Mouse (Mus musculus): ENCODE results near the gene Med14. TPM values are rescaled to one million over a fixed set of nuclear protein-coding genes. Genes with fewer than 3 reads are reported as not detected.

Med14 gene
- polyA plus RNA-seq, 1 experiment from 2014 or later: 19.4 TPM

DNA sequence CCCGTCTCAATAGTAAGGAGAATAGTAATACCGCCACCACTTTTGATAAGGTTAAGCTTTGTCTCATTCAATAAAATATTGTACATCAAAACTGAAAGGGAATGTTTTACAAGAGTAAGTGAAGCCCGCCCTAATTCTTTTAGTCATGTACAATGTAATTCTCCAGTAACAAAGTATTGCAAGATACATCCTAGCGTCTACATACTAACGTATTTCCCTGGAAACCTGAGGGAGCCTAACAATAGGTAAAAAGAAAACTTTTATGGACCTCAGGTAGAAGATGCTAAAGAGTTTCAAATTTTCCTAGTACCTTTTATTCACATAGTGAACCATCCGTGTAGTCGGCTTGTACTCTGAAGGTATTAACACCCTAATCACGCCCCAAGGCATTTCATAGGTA is 1.4 kb downstream of the Med14 start:
- Histone ChIP-seq H3K4me3 (peak overlapping the region; percentile 68), H3K9ac (peak overlapping the region; percentile 84)
- ATAC-seq (ENCODE audit: low FRiP score): no peak

DNA sequence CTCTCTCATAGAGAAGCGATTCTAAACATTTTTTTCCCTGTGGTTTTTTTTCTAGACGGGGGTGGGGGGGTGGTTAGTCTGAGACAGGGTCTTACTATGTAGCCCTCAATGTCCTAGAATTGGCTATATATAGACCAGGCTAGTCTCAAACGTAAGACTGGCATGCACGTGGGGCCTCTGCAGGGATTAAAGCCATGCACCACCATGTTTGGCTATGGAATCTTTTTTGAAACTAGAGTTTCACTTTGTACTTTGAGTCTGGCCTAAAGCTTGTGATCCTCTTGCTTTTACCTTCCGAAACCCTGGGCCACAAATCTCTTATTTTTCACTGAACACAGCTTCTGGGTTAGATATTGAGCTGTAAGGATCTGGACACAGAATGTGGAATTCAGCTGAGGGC is 2.2 kb downstream of the Med14 start:
- H3K4me2 ChIP-seq (replicated peaks): peak overlapping the region; percentile 56
- H3K4me1 ChIP-seq: peaks cover 8% of the 10 kb centered on the region; the same call in 1 of the 2 replicates
- H3K36me3 ChIP-seq: no peaks in the 10 kb centered on the region
- H3K27ac ChIP-seq: no peak overlapping the region
- H3K4me3 ChIP-seq: no peak overlapping the region
- H3K27me3 ChIP-seq: peaks cover 13% of the 10 kb centered on the region
- no peak overlapping the region for H3K9ac ChIP-seq
- ATAC-seq (ENCODE audit: low FRiP score): no peak
- H3K9me3 ChIP-seq (replicated peaks): no peaks in the 10 kb centered on the region
- WGBS: 59% methylated on average over 5 of the region's 5 CpGs

More for the DNA sequence above, 1.4 kb downstream of the Med14 start:
- Histone ChIP-seq H3K27me3 (peaks cover 13% of the 10 kb centered on the region), H3K27ac (no peak overlapping the region), H3K4me2 (replicated peaks) (peak overlapping the region; percentile 56), H3K9me3 (replicated peaks) (no peaks in the 10 kb centered on the region), H3K36me3 (no peaks in the 10 kb centered on the region), H3K4me1 (peaks cover 8% of the 10 kb centered on the region; the same call in 1 of the 2 replicates)
- WGBS: 19% methylated on average over 8 of the region's 8 CpGs

DNA sequence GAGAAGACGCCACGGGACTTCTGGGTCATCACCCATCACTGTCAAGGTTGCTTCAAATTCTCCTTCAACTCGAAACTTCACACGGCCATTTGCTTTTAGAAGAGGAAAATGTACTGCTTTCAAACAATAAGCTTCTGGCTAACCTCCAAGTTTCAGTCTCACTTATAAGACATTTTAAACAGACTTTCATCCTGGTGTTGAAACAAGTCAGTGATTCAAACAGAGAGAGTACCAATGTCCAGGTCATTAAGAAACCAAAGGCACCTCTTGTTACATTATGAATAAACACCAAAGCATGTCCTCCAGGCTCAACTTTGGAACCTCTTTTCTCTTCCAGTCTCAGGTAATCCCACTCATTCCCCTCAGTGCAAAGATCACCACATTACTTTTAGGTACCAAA is 14.0 kb downstream of the Med14 start:
- no peak for ATAC-seq (ENCODE audit: low FRiP score)

DNA sequence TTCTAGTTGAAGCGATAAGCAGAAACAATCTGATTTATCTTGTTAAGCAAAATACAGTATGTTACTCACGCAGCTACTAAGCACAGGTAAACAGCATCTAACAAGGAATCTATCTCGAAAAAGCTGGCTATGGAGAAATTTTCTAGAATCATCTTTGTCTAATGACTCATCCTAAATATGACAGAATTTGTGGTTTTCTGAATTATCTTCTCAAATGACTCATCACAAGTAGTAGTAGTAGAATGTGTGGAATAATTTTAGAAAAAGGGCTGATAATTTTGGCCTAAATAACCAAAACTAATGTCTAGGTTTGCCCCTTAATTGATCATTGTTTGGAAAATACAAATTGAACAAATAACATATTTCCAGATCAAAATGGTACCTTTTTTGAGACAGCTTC is 15.1 kb downstream of the Med14 start:
- Histone ChIP-seq H3K27ac (no peak overlapping the region), H3K36me3 (no peaks in the 10 kb centered on the region), H3K4me1 (no peaks in the 10 kb centered on the region), H3K9ac (no peak overlapping the region), H3K4me2 (replicated peaks) (no peak overlapping the region), H3K27me3 (no peaks in the 10 kb centered on the region), H3K4me3 (no peak overlapping the region), H3K9me3 (replicated peaks) (no peaks in the 10 kb centered on the region)
- WGBS: 93% methylated on average over 3 of the region's 3 CpGs
- ATAC-seq (ENCODE audit: low FRiP score): no peak

More for the DNA sequence above, 14.0 kb downstream of the Med14 start:
- Histone ChIP-seq H3K27ac (no peak overlapping the region), H3K27me3 (no peaks in the 10 kb centered on the region), H3K4me2 (replicated peaks) (no peak overlapping the region), H3K9me3 (replicated peaks) (no peaks in the 10 kb centered on the region), H3K4me3 (no peak overlapping the region), H3K36me3 (no peaks in the 10 kb centered on the region), H3K4me1 (no peaks in the 10 kb centered on the region), H3K9ac (no peak overlapping the region)
- 82% methylated on average over 4 of the region's 4 CpGs for WGBS

DNA sequence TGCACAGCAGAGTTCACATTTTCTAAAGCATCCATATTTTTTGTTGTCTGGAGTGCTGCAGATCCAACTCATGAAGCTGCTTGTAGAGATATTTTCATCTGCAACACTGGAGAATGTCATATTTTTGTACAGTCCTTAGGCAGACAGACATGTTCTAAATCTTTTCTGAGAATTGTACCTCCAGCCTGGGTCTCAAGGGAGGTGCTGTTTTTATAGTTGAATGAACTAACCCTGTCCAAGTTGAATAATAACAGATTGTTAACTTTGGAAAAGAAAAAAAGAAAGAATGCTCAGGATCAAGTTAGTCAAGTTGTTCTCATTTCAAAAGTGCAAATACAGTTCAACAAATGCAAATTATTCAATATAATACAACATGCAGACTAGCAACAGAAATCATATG is 21.5 kb downstream of the Med14 start:
- H3K4me1 ChIP-seq: no peaks in the 10 kb centered on the region

DNA sequence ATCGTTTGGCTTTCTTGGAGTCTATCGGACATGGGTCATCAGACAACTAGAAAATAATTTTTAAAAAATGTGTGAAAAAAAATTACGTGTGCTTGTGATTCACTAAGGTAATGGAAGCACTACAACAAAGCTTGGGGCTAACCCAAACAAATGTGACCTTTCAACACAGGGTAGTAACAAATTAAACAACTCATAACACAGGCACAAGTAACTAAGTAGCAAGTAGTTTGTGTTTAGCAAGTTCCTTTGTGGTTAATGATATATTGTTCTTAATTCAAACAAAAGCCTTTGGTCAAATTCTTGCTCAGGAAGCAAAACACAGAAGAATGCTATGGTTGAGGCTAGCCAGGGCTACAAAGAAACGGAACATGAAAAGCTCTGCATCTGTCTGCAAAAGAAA is 45.8 kb downstream of the Med14 start:
- WGBS: 89% methylated on average over 4 of the region's 4 CpGs
- H3K9ac ChIP-seq: no peak overlapping the region
- H3K27ac ChIP-seq: no peak overlapping the region
- H3K9me3 ChIP-seq (replicated peaks): no peaks in the 10 kb centered on the region
- no peak overlapping the region for H3K4me3 ChIP-seq
- no peaks in the 10 kb centered on the region for H3K4me1 ChIP-seq
- H3K27me3 ChIP-seq: no peaks in the 10 kb centered on the region
- no peak overlapping the region for H3K4me2 ChIP-seq (replicated peaks)
- no peak for ATAC-seq (ENCODE audit: low FRiP score)
- peaks cover 10% of the 10 kb centered on the region for H3K36me3 ChIP-seq

More for the DNA sequence above, 21.5 kb downstream of the Med14 start:
- H3K36me3 ChIP-seq: no peaks in the 10 kb centered on the region
- no peak overlapping the region for H3K4me2 ChIP-seq (replicated peaks)
- H3K27ac ChIP-seq: no peak overlapping the region
- ATAC-seq (ENCODE audit: low FRiP score): no peak
- H3K27me3 ChIP-seq: no peaks in the 10 kb centered on the region
- no peak overlapping the region for H3K9ac ChIP-seq
- H3K9me3 ChIP-seq (replicated peaks): no peaks in the 10 kb centered on the region
- no peak overlapping the region for H3K4me3 ChIP-seq

DNA sequence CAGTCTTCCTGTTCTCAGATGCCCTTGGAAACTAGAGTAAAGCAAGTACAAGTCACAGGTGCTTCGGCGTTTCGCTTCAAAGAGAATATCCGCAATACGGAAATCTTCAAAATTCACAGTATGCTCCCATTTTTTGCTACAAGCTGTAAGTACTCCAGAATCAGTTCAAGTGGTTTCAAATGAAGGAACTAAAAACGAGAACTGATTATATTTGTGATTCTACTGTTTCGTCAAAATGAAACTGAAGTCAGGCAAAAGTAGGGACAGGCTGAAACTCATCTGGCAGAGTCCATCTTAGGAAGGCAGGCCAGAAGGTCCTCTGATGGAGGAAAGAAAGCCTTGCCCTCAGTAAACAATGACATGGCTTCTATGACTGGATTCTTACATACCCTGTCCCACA is 48.1 kb downstream of the Med14 start:
- Histone ChIP-seq H3K9me3 (replicated peaks) (no peaks in the 10 kb centered on the region), H3K4me1 (no peaks in the 10 kb centered on the region), H3K36me3 (peaks cover 10% of the 10 kb centered on the region), H3K4me2 (replicated peaks) (no peak overlapping the region), H3K9ac (no peak overlapping the region), H3K27ac (no peak overlapping the region), H3K27me3 (no peaks in the 10 kb centered on the region), H3K4me3 (no peak overlapping the region)
- no peak for ATAC-seq (ENCODE audit: low FRiP score)
- 95% methylated on average over 7 of the region's 7 CpGs for WGBS

DNA sequence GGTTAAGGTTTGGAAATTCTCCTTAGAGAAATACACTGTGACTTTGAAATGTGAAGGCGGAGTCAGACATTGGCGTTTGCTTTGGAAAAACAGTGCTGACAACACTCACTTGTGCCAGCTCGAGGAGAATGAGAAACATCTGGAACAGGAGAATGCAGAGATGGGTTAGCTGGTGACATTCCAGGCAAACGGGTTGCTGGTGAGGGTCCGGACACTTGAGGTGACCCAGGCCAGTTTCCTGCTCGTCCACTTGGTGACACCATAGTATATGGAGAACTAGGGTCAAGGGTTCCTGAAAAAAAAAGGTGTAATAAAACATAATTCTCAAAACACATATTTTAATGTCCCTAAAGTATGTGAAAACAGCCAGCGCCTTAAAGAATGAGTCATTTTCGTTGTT is 75.0 kb downstream of the Med14 start:
- ATAC-seq (ENCODE audit: low FRiP score): no peak
- H3K36me3 ChIP-seq: 0 out of 2 replicates have a peak, but pooled peaks cover 4% of the 10 kb centered on the region
- H3K4me1 ChIP-seq: no peaks in the 10 kb centered on the region
- no peaks in the 10 kb centered on the region for H3K27me3 ChIP-seq
- no peak overlapping the region for H3K4me3 ChIP-seq
- H3K9me3 ChIP-seq (replicated peaks): no peaks in the 10 kb centered on the region
- 87% methylated on average over 8 of the region's 8 CpGs for WGBS
- no peak overlapping the region for H3K27ac ChIP-seq
- no peak overlapping the region for H3K9ac ChIP-seq
- no peak overlapping the region for H3K4me2 ChIP-seq (replicated peaks)

DNA sequence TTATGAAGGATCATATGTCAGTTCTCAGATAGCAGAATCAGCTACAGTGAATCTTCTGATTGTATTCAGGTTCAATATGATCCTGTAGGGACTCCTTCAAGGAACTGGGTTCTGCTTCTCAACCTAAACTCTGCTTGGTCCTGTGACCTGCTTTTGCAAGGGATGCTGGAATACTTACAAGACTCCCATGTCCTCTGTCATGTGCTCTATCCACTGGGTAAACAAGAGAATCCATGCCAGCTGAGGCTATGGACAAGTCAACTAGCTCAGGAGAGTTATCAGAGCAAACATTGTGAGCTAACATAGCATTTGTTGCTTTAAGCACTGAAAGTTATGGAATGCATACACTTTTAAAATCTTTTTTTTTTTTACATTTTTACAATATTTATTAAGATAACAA is 75.8 kb downstream of the Med14 start:
- H3K4me2 ChIP-seq (replicated peaks): no peak overlapping the region
- no peak for ATAC-seq (ENCODE audit: low FRiP score)
- H3K27ac ChIP-seq: no peak overlapping the region
- no peak overlapping the region for H3K4me3 ChIP-seq
- H3K36me3 ChIP-seq: 0 out of 2 replicates have a peak, but pooled peaks cover 4% of the 10 kb centered on the region
- no peaks in the 10 kb centered on the region for H3K9me3 ChIP-seq (replicated peaks)
- H3K9ac ChIP-seq: no peak overlapping the region
- H3K27me3 ChIP-seq: no peaks in the 10 kb centered on the region
- H3K4me1 ChIP-seq: no peaks in the 10 kb centered on the region

DNA sequence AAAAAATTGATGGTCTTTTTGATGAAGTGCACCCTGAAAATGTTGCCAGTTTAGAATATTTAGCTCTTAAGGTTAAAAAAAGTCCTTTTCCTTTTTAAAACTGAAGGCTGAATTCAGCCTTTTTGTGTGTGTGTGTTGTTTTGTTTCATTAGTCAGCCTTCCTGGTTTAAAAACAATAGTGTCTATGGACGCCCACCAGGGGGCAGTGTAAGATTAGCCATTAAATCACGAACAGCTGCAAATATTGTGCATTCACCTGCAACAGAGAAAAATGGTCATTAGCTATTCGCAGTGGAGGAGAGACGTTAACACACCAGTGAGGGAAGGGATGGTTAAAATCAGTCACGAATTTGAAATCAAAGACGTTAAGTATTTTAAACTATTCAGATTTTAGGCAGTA is 84.5 kb downstream of the Med14 start:
- H3K9ac ChIP-seq: no peak overlapping the region
- no peak for ATAC-seq (ENCODE audit: low FRiP score)
- 0 out of 2 replicates have a peak, but pooled peaks cover 3% of the 10 kb centered on the region for H3K4me1 ChIP-seq
- peaks cover 9% of the 10 kb centered on the region; the same call in 1 of the 2 replicates for H3K27me3 ChIP-seq
- H3K36me3 ChIP-seq: no peaks in the 10 kb centered on the region
- H3K4me3 ChIP-seq: no peak overlapping the region
- H3K27ac ChIP-seq: no peak overlapping the region
- WGBS: 37% methylated on average over 6 of the region's 6 CpGs
- no peaks in the 10 kb centered on the region for H3K9me3 ChIP-seq (replicated peaks)
- no peak overlapping the region for H3K4me2 ChIP-seq (replicated peaks)

DNA sequence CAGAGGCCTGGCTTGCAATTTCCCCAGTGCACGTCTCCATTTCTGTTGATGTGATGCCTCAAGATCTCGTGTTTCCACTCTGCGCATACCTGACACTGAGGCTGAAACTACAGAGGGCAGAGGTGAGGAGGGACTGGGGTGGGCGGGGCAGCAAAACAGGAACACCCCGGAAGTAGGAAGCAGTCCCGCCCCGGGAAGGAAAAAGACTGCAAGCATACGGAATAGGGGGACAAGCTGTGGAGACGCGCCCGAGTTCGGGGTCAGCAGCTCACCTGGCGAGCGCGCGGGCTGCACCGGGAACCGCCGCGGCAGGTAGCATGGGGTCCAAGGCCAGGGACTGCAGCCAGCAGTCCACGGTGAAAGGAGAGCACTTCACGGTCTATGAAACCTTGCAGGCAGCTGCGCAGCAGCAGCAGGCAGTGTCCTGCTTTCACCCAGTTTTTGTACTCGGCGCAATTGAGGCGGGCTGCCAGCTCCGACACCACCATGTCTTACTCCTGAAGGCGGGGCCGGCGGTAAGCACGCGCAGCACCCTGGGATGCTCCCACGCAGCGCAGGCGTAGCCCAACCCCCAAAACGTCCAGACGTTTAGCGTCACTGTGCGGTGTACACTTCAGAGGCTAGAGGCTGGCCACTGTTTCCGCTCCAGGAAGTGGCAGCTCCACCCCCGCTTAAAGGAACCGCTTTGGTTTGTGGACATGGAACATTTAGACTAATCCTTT is 88.7 kb downstream of the Med14 start, which contains the start of gene 1810030O07Rik:
1810030O07Rik (minus strand) TSS at position 615 of the 722 bp plus-strand sequence.
- ATAC-seq (ENCODE audit: low FRiP score): peak; percentile 99
- Histone ChIP-seq H3K36me3 (0 out of 2 replicates have a peak, but pooled peaks cover 8% of the 10 kb centered on the region), H3K27me3 (peaks cover 9% of the 10 kb centered on the region; the same call in 1 of the 2 replicates), H3K4me3 (peak within 1 kb of the TSS; percentile 64), H3K4me1 (0 out of 2 replicates have a peak, but pooled peaks cover 3% of the 10 kb centered on the region), H3K4me2 (replicated peaks) (peak within 1 kb of the TSS; percentile 54), H3K27ac (peak within 1 kb of the TSS; percentile 83), H3K9me3 (replicated peaks) (no peaks in the 10 kb centered on the region), H3K9ac (peak within 1 kb of the TSS; percentile 77)
- WGBS: 9% methylated on average over 42 of the region's 42 CpGs

DNA sequence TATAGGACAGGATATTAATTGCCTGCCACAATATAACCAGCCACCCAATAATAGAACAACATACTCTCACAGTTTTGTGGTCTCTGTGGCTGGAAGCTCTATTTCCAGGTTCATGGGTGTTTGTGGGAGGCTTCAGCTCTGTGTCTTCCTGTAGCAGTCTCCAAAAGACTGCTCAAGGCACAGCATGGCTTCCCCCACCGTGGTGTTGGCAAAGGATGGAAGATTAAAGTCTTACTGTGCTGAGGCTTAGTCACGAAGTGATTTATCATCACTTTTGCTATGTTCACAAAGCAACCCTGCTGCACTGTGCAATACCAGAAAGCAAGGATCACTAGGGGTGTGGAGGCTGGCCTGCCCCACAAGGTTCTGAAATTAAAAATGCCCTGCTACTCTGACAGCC is 108.0 kb downstream of the Med14 start:
- Histone ChIP-seq H3K9ac (no peak overlapping the region), H3K27me3 (no peaks in the 10 kb centered on the region), H3K4me2 (replicated peaks) (no peak overlapping the region), H3K9me3 (replicated peaks) (no peaks in the 10 kb centered on the region), H3K36me3 (peaks cover 27% of the 10 kb centered on the region; the same call in 1 of the 2 replicates), H3K4me1 (no peaks in the 10 kb centered on the region), H3K27ac (no peak overlapping the region), H3K4me3 (no peak overlapping the region)
- 67% methylated on average over 2 of the region's 2 CpGs for WGBS
- ATAC-seq (ENCODE audit: low FRiP score): no peak

DNA sequence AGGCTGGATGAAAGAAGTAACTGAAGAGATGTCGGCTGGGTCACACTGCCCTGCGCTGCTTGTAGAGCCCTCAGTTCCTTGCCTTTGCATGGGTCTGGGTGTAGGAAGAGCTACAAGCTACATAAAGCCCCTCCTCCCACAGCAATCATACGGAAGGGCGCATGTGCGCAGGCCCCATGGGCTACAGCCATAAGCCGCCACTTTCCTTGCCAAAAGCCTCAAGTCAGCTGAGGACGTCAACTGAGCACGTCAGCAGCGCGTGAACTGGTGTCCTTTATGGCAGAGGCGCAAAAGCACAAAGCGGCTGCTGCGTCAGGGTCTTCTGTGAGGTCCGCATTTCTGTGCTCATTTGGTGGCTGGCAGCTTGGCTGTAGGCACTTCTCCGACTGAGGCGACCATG is 110.0 kb downstream of the Med14 start:
- Histone ChIP-seq H3K27me3 (no peaks in the 10 kb centered on the region), H3K4me2 (replicated peaks) (no peak overlapping the region), H3K9me3 (replicated peaks) (no peaks in the 10 kb centered on the region), H3K4me3 (no peak overlapping the region), H3K9ac (no peak overlapping the region), H3K36me3 (peaks cover 18% of the 10 kb centered on the region; the same call in 1 of the 2 replicates), H3K27ac (no peak overlapping the region), H3K4me1 (no peaks in the 10 kb centered on the region)
- WGBS: 89% methylated on average over 16 of the region's 16 CpGs
- no peak for ATAC-seq (ENCODE audit: low FRiP score)

Data from hindbrain, embryonic 12.5 days (tissue).